Comparison of ENCODE assay signal across 10 mouse cellular contexts in genomic region chr5:107633651-107634050, GRCm38 (mm10).
"Had no signal": no experiment of that assay in that cellular context is flagged by ENCODE, and none has a peak within 500 bp of the region (broad histone marks: within the 10 kb centered on the region; RNA-seq: fewer than 3 reads in every experiment).

No protein-coding gene starts in this region.

- DNase-seq: gastrocnemius, postnatal 14 days; gastrocnemius, postnatal 36 days; heart, adult 18-20 months; heart, postnatal 10 days; kidney, adult 11 months; kidney, adult 2 months; kidney, adult 9 months; kidney, postnatal 14 days; kidney, postnatal 36 days; liver had no signal
